Mouse (Mus musculus) retina, embryonic 14.5 days (tissue): Measurements from ENCODE around the gene Ppp1r12a.
"Not testable (repeated sequence)": the region's sequence is repeated elsewhere in the genome, so short reads cannot be mapped to it uniquely, and the experiment has no call there.

ENCODE experiments used
- DNase-seq: peaks from one replicate; pipeline ENCODE4 v3.0.0-alpha.2; 2015; ENCODE audit warnings: low spot score

Ppp1r12a gene

DNA sequence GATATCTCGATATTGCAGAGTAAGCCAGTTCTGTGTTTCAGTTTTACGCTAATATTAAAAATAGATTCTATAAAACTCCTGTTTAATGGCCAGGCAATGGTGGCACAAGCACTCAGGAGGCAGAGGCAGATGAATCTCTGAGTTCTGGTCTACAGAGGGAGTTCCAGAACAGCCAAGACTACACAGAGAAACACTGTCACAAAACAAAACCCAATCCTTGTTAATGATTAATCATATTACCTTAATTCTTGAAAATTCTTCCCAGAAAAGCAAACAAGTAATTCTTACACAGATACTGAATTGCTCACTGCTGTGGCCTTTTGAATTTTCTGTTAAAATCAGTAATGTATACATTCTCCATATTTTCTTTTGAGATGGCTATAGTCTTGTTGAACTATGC is 37.0 kb downstream of the Ppp1r12a start:
- no peak for DNase-seq

DNA sequence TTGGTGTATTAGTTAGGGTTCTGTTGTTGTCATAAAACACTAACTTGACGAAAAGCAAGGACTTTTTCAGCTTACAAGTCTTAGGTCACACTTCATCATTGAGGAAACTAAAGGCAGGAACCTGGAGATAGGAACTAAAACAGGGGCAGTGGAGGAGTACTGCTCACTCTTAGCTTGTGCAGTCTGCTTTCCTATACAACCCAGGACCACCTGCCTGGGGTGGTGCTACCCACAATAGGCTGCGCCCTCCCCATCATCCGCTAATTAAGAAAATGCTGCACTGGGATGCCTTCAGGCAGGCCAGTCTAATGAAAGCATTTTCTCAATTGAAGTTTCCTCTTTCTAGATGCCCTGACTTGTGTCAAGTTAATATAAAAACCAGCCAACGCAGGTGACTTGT is 40.1 kb downstream of the Ppp1r12a start:
- DNase-seq: no peak

DNA sequence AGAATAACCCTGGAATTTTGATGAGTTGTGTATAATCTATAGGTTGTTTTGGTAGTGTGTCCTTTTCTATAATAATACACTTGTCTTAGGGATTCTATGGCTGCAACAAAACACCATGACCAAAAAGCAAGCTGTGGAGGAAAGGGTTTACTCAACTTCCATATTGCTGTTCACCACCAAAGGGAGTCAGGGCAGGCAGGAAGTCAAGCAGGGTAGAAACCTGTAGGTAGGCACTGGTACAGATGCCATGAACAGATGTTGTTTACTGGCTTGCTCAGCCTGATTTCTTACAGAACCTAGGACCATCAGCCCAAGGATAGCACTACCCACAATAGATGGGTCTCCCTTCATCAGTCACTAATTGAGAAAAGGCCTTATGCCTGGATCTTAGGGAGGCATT is 41.4 kb downstream of the Ppp1r12a start:
- no peak for DNase-seq

GRCm38 (mm10) chr10:108209396-108209795 is 47.4 kb downstream of the Ppp1r12a start:
- DNase-seq: no peak

- no peak for DNase-seq
Measured at GRCm38 (mm10) chr10:108224413-108224812, 62.4 kb downstream of the Ppp1r12a start.

- DNase-seq: no peak
Measured at GRCm38 (mm10) chr10:108237049-108237448, 75.1 kb downstream of the Ppp1r12a start.

DNA sequence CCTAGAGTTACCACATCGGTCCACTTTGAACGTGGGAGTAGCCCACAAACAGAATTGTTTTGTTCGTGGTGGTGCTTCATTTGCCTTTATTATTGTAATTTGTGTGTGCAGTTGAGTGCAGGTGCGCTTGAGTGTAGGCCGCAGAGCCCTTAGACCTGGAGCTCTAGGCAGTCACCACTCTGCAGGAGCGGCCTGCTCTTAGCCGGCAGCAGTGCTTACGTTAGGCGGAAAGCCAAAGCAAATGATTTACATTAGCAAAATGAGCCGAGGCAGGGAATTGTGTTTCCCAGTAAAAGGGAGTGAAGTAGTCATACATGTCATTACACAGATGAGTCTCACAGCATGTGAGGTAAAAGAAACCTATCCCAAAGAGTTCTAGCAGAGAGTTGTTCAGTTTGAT is 77.1 kb downstream of the Ppp1r12a start:
- no peak for DNase-seq

DNA sequence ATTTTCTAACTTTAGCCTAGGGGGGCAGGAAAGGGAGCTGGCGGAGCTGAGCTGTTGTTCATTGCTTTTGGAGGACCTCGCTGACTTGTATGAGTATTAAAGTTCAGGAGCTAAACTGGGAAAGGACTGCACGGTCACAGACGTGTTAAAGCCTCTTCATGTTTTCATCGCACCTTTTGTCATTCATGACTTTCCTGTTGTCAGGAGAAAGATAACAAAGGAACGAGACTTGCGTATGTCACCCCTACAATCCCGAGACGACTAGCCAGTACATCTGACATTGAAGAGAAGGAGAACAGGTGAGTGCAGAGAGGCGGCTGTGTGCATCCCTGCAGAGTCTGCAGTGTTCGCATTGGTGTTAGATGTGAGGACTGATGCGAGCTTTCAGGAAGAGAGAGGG is 88.7 kb downstream of the Ppp1r12a start:
- DNase-seq: no peak

GRCm38 (mm10) chr10:108251181-108251580 is 89.2 kb downstream of the Ppp1r12a start:
- no peak for DNase-seq

- DNase-seq: no peak
Measured at GRCm38 (mm10) chr10:108255812-108256376, 93.9 kb downstream of the Ppp1r12a start.

DNA sequence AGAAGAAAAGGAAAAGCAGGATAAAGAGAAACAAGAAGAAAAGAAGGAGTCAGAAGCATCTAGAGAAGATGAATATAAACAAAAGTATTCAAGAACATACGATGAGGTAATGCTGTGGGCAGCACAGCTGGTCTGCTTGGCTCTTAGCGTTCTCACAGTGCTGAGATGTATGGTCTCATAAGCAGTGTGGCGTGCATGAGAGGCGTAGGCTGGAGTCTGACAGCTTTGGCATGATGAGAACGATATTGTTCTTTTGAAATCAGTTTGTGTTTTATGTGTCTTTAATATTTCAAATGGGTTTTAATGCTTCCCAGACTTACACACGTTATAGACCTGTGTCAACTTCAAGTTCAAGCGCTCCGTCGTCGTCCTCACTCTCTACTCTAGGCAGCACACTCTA is 98.9 kb downstream of the Ppp1r12a start:
- no peak for DNase-seq

GRCm38 (mm10) chr10:108264641-108265040 is 102.6 kb downstream of the Ppp1r12a start:
- DNase-seq: no peak

DNA sequence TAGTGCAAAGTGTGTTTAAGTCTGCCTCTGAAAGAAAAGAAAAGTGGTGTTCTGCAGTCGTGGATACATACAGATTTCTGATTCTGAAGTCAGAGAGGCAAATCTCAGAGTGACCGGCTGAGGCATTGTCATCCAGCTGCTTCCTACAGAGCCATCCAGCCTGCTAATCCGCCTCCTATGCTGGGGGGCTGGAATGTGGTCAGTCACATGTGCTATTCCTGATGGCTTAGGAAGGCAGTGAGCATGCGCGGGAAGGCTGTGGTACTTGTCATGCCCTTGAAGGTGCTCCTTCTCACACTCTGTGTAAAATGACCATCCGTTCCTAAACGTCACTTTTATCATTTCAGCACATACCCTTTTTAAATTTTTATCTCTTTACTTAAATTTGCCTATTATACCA is 109.2 kb downstream of the Ppp1r12a start:
- peak; percentile 16 for DNase-seq

DNA sequence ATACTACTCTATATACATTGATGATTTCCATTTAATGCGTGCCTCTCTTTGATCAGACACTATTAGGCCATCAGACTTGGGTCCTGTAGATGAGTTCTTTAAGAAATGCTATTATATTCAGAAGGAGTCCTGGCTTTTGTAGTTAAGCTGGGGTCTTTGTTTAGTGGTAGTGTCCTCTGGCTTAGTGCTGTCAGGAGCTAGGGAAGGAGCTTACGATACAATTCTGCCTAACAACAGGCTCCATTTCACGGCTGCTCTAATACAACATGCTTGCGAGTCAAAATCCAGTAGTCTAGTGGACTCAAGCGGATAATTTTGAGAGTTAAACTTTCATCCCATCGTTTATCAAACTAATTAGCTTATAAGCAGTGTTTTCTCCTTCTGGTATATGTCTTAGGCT is 114.7 kb downstream of the Ppp1r12a start:
- no peak for DNase-seq

DNA sequence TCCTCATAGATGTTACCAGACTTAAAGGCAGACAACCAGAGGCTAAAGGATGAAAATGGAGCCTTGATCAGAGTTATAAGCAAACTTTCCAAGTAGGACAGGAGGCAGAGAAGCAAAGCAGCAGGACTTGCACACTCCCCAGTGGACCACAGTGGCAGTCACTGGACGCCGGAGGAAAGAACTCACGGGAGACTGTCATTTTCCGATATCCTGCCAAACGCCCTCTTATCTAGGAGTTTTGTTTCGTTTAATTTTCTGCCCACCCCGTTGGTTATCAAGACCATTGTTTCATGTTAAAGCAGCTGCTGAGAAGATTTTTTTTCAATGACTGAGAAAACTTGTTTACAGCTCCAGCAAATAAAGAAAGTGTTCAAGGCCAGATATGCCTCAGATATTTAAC is 115.2 kb downstream of the Ppp1r12a start:
- DNase-seq: no peak

GRCm38 (mm10) chr10:108281099-108281498 is 119.1 kb downstream of the Ppp1r12a start:
- not testable (repeated sequence) for DNase-seq

GRCm38 (mm10) chr10:108282351-108282750 is 120.4 kb downstream of the Ppp1r12a start:
- no peak for DNase-seq

DNA sequence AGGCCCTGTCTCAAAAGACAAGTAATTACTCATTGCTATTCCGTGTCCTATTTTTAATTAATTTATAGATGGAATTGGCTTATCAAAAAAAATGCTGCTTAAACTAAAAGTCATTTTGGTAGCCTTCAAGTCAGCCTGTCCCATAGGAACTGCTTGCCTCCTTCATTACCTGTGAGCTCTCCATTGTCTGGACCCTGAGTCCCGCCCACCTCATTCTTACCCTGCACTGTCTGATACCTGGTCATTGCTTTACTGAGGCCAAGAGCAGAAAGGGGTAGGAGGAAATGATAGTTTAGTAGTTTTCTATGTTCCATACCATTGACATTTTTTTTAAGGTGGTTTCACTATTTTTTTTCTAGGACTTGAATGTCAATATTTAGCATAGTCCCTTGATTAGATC is 121.4 kb downstream of the Ppp1r12a start:
- DNase-seq: no peak

GRCm38 (mm10) chr10:108283837-108284236 is 121.8 kb downstream of the Ppp1r12a start:
- DNase-seq: no peak

GRCm38 (mm10) chr10:108284445-108284844 is 122.5 kb downstream of the Ppp1r12a start:
- DNase-seq: no peak

DNA sequence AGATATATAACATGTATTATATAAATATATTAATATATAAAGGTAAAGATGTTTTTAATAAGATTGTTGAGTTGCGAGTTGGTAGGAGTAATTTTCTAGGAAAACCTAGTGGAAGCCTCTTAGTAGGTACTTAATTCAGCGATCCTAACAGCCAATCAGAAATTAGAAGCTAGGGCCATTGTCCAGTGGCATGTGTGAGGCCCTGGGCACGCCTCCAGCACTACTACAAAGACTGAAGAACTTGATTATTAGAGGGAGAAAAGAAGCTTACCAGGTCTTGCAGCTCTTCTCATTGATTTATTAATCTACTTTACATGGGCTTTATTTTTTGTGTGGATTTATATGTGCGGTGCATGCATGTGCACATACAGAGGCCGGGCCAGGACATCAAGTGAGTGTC is 123.0 kb downstream of the Ppp1r12a start:
- no peak for DNase-seq

GRCm38 (mm10) chr10:108286658-108287437 is 124.9 kb downstream of the Ppp1r12a start:
- DNase-seq: no peak

- no peak for DNase-seq
Measured at GRCm38 (mm10) chr10:108287438-108287801, 125.4 kb downstream of the Ppp1r12a start.

GRCm38 (mm10) chr10:108290046-108290445 is 128.1 kb downstream of the Ppp1r12a start:
- no peak for DNase-seq
